Mouse (Mus musculus) large intestine, adult 2 months (tissue): ENCODE measurements at regions not wholly inside any gene's neighbourhood (a gene's known extent, or its start where the extent isn't known, plus 50 kb on each side); places are given as distances from the start of the nearest gene placed in this dataset.

Source experiments
- DNase-seq: peaks from one replicate; pipeline ENCODE4 v3.0.0-alpha.2; 2012; ENCODE audit warnings: low read depth, low spot score
- WGBS: fragments of 180-500 bp; shearing (Covaris S2); methylation state at CpG from one replicate; pipeline ENCODE4 v1.1.7; 2018; 5-methylcytosine and 5-hydroxymethylcytosine counted together

DNA sequence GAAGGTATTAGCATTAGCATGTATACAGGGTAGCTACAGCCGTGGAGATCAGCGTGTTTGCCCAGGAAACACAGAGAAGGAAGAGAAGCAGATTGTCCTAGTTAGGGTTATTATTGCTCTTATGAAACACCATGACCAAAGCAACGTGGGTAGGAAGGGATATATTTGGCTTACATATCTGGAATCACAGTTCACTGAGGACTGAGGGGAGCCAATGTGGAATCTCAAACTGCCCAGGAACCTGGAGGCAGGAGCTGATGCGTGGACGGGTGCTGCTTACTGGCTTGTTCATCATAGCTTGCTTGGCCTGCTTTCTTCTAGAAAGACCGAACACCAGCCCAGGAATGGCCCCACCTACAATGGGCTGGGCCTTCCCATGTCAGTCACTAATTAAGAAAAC, 238.4 kb downstream of the Atp23 start:
- no peak for DNase-seq
- 81% methylated on average over 6 of the region's 6 CpGs for WGBS

DNA sequence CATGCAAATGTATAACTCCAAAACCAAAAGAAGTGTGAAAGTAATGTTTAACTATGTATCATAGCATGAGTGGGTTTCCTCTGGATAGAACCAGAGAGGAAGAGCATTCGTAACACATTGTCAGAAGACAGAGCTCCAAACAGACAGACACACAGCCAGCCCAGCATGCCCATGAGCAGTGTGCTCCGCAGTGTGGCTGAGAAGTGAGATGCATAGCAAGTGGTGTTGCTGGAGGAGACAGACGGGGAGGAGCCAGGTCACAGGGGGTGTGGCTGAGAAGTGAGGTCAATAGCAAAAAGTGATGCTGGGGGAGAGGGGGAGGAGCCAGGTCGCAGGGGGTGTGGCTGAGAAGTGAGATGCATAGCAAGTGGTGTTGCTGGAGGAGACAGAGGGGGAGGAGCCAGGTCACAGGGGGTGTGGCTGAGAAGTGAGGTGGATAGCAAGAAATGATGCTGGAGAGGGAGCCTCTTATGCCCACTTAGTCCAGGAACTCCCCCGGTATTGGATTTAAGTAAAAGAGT, 240.0 kb downstream of the Atp23 start:
- WGBS, result 60% methylated on average over 5 of the region's 5 CpGs
- DNase-seq, result no peak

DNA sequence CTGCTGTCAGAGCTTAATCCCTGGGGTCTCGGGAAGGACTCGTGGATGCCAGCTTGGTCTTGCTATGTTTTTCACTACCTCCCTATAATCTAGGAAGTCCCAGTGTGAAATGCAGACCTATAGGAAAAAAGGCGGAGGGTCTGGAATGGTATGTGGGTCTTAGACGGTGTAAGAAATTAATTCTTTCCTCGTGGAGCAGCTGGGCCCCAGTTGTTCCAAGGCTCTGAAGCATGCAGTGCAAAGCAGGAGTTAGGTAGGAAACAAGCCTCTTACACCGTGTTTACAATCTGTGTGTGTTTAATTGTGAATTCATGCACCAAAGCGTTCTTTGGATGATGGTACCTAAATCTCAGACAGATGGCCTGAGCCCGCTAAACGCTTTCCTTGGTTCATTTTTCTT, 241.1 kb downstream of the Atp23 start:
- 79% methylated on average over 9 of the region's 9 CpGs for WGBS
- DNase-seq, result no peak

DNA sequence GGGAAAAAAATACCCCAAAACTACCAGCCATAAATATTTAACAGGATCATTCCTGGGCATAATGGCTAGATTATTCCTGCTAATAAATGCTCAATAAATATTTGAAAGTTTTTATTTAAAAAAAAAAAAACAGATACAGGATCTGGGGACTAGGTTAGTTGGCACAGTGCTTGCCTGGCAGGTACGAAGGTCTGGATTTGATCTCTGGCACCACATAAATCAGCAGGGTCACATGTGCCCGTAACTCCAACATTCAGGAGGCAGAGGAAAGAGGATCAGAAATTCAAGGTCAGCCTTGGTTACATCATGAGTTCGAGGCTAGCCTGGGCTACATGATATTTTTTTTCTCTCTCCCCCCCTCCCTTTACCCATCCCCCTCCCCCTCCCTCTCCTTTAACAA, 248.5 kb downstream of the Atp23 start:
- WGBS, result 74% methylated on average over 3 of the region's 3 CpGs
- no peak for DNase-seq

DNA sequence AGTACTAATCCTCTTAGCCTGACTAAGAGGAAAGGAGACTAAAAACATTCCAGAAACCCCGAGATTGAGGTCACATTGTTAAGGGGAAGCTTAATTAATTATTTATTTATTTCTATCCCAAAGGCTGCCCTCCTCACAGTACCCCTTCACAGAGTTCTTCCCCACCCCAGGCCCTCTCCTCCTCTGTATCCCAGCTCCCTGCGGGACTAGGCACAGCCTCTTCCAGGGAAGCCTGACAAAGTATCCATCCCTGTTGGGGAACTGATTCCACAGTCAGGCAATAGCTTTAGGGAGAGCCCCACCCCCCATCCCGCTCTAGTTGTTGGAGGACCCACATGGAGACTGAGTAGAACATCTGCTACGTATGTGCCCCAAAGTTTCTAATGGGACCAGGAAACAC, 254.6 kb downstream of the Atp23 start:
- 57% methylated on average over 4 of the region's 4 CpGs for WGBS
- DNase-seq, result no peak

DNA sequence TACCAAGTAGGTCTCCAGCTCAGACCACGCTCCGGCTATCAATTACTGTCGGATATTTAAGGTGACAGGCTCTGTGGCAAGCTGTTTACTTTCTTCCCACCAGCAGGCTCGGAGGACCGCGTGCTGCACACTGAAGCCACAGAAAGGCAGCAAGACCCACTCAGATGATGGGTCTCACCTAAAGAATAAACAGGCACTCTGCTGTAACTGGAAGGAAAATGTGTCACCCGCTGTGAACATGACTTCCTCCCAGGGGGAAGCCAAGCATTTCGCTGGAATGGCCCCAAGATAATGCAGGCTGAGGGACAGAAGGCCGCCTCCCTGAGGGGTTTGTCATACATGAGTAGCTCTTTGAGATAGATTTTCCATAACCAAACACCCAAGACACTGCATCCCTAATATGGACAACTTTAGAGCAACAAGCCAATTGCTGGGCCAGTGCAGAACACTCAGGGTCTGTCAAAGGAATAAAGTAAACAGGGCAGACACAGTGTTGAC, 259.3 kb downstream of the Atp23 start:
- DNase-seq, result no peak
- 26% methylated on average over 9 of the region's 9 CpGs for WGBS

DNA sequence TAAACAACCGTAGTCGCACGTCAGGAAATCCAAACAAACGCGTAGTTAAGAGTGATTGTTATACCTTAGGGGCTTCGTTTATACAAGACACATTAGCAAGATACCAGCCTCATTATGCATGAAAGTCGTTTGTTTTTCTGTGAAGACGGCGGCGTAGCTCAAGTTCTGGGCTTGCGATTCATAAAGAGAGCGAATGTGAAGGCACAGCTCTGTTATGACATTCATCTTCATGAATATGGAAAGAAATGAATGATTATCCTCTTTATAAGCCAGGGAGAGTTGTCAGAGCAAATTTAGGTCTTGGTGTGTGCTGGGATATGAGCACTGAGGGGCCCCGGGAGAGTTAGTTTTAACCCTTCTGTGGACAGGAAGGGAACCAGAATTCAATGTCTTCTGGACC, 266.4 kb downstream of the Atp23 start:
- whole genome bisulfite sequencing, result 39% methylated on average over 13 of the region's 13 CpGs
- no peak for DNase-seq

DNA sequence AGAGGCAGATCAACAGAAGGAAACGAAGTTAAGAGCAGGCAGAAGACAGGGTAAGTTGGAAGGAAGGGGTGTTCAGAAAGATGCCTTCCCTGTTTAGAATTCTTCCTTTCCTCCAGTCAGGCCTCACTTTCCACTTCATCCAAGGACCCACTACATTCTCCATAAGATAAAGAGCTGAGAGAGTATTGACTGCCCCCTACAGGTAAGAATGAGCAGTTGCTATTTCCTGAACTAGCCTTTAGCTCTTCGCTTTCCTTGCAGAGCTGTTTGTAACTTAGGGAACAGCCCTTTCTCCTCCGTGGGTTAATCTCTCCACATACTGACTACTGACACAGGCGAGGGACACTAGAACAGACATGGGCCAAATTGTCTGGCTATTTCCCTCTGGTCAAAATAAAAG, 273.1 kb downstream of the Atp23 start:
- 44% methylated on average over 4 of the region's 4 CpGs for WGBS
- no peak for DNase-seq

DNA sequence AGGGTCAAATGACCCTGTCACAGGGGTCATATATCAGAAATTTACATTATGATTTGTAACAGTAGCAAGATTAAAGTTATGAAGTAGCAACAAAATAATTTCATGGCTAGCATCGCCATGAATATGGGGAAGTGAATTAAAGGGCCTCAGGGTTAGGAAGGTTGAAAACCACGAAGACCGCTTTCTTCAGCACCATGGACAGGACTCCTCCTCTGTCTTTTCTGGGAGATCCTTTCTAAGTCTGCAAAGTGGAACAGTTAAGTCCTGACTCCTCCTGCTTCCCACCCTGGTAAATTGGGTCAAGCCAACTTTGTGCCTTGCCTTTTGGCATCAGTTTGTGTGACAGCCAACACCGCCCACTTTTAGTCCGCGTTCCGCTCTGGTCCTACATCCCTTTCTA, 275.7 kb downstream of the Atp23 start:
- no peak for DNase-seq
- 58% methylated on average over 7 of the region's 7 CpGs for WGBS

DNA sequence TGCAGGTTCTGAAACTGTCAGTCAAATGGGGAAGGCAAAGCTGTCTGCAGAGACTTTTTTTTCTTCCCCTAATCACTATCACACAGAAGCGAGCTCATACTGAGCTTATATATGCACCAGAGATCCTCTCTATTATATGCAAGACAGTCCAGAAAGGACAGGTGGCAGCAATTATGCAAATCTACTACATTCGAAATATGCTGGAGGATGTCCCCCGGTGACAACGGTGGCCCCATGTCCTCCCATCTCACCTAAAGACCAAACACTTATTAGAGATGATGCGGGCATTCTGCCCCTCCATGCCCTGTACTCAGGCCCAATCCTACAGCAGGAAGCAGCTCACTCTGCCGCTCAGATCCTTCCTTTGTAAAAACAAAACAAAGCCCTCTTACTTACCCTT, 280.4 kb downstream of the Atp23 start:
- no peak for DNase-seq
- WGBS, result 77% methylated on average over 6 of the region's 6 CpGs

DNA sequence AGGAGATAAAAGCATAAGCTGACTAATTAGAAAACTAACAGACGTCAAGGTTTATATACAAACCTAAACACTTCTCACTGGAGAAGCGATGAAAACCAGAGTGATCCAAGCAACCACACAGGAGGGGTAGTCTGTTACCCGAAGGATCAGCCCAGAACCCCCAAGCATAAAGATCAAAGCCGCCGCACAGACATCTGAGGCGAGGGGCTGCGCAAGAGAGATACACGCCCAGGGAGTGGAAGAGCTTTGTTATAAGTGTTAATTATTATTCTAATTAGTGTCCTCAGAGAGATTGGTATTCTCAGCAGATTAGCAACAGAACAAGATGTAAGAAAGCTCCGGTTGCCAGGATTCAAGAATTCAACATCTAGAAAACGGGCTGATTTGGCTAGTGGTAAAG, 281.2 kb downstream of the Atp23 start:
- 45% methylated on average over 10 of the region's 10 CpGs for WGBS

DNA sequence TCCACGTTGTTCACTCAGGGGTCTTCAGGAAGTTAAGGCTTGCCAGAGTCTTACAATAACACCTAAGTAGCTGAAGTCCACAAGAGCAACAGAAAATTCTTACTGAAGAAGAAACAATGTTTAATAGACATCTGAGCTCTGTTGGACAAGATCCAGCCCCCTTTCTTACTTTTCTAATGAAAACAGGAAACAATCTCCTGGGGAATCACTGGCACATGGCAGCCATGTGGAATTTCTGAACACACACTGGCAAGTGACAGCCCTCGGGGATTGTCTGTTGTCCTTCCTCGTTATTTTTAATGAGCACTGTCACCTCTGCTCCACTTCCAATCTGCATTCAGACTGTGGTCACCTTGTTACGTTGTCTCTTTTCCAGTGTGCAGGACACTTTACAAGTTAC, 288.9 kb downstream of the Atp23 start:
- 66% methylated on average over 4 of the region's 4 CpGs for WGBS
- no peak for DNase-seq

More for the DNA sequence above, 281.2 kb downstream of the Atp23 start:
- no peak for DNase-seq

DNA sequence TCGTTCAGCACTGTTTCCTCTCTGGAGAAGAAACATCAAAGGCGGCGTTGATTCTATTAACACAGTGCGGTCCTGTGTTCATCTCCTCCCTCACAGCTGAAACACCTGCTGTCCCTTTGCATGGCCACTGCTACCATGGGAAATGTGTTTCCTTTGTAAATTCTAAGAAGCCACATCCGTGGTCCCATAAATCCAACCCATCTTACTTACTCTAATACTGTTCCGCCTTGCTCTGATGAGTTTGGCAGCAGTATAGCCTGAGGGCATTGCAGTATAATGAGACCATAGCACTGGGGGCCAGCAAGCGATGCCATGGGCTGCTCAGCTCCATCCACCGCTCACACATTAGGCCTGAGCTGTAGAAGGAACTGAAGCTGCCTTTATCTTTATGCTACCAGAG, 290.6 kb downstream of the Atp23 start:
- 89% methylated on average over 8 of the region's 8 CpGs for WGBS
- DNase-seq, result no peak

DNA sequence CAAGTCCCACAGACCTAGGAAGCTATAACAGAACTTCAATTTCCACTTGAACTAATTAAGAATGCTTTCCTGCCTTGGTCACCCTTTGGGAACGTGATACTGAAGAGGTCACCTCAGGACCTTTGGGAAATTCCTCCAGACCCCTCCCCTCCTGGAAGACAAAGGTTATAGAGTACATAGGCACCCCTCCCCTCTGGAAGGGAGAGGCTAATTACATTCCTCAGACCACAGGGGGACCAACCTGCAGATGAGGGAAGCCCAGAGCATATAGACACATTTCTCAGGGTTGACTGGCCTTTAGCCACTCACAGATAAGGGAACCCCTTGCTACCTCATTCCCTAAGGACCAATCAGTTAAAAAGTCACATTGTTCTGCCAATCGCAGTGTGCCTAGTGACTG, 301.5 kb downstream of the Atp23 start:
- 64% methylated on average over 2 of the region's 2 CpGs for WGBS

DNA sequence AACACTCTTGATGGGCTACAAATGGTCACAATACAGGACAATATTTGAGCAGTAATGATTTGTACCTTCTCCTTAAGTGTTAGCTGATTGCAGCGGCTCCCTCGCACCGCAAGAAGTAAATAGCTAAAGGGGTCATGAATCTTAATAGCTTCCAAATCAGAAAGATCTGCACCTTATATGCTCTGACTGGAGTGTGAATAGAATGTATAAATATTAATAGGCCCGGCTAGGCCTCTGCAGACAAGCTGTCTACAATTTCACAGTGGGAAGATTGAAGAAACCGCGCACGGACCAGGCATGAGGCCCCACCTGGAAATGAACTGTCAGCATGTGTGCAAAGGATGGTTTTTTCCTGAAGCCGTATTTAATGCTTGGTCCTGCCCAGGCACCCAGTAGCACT, 333.0 kb downstream of the Atp23 start:
- WGBS, result 91% methylated on average over 8 of the region's 8 CpGs
- no peak for DNase-seq

More for the DNA sequence above, 301.5 kb downstream of the Atp23 start:
- no peak for DNase-seq

DNA sequence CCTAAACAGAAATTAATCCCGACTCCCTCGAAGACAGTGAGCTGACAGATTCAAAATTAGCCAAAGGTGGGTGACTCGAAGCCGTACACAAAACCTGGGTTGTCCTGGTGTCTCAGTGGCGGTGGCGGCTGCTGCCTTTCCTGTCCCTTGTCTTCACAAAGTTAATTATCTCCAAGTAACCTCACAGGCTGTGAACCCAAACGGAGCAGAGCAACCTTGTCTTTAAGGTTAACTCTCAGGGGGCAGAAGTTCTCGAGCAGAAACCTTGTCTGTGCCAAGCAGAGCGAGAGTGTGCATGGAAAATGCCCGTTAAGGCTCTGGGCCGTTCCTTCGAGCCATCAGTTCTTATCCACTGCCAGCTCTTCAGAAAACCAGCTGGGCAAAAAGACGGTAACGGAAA, 335.8 kb downstream of the Atp23 start:
- no peak for DNase-seq
- WGBS, result 67% methylated on average over 14 of the region's 14 CpGs

DNA sequence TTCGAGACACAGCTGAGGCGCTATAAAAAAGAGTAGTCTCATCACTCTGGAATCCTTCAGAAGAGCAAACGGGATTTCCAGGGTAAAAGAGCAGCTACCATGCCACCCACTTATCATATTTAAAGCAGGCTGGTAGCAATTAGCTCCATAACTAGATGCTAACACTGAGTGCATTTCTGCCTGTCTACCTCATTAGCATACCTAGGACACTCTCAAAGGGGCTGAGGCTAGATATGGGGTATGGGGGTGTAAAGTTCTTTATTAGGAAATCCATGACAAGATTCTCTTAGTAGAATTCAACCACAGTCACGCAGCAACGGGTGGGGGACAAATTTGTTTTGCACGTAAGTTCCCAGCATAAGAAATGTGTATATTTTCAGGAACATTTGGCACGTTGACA, 346.1 kb downstream of the Atp23 start:
- no peak for DNase-seq
- WGBS, result 71% methylated on average over 7 of the region's 7 CpGs

DNA sequence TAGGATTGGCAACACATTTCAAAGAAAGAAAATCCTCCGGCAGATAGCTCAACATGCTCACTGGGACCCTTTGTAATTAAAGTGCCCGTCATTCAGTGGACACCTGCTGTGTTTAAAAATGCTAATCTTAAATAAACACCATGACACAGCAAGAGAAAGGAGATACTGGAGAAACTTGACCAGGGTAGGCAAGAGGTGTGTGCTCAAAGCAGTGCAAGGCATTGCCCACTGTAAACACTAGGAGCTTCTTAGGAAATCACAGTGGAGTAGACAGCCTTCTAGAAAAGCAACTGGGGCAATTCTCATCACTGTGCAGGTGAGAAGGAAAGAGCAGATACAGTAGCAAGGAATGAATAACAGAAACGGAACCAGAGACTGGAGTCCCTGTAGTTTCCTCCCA, 369.2 kb downstream of the Atp23 start:
- DNase-seq, result no peak
- WGBS, result 60% methylated on average over 3 of the region's 3 CpGs

DNA sequence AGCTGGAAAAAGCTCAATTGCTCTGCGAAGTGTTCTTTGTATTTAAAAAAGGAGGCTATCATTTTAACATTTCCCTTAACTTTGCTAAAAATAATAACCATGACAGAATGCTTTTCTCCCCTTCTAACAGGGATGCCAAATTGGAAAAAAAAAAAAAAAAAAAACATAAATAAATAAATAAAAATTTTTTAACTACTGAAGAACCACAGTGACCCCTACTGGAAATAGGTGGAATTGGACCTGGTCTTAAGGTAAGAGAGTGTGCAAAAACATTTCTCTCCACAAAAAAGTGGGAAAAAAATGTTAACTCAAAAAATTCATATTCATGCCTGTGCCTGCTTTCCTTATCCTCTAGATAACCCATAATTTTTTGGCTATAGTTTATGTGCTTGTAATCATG, 369.8 kb downstream of the Atp23 start:
- 61% methylated on average over 1 of the region's 1 CpGs for WGBS
- DNase-seq, result no peak

DNA sequence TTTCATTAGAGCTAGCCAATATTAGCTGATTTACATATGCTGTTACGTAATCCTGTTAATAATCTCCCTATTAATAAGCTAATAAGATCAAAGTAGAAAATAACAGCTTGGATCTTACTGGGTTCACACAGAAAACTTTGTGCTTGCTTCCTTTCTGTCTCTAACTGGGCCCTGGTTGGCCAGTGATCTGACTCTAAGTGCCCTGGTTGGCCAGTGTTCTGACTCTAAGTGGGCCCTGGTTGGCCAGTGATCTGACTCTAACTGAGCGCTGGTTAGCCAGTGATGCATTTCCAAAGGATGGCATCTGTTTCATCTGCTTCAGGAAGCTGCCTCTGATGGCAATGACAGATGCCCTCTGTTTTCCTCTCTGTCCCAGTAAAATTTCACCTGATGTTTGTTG, 372.4 kb downstream of the Atp23 start:
- no peak for DNase-seq
- 97% methylated on average over 2 of the region's 2 CpGs for WGBS

DNA sequence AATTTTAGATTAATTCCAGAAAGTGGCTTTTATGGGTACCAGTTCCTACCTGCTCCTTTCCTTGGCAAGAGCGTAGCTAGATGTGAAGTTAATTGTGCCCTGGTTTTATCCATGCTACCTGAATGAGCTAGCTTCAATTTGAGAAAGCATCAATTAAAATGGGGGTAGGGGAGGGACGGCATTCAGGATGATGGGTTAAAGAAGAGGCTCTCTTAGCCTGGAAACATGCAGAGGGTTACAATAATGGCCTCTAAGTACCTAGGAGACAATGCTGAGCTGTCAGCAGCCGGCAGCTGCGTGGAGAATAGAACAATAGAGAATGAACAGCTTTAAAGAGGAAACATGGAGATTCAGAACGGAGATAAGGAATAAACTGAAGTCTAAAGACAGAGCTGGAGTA, 375.0 kb downstream of the Atp23 start:
- 70% methylated on average over 5 of the region's 5 CpGs for WGBS

More for the DNA sequence above, 375.0 kb downstream of the Atp23 start:
- DNase-seq, result no peak
